Mouse (Mus musculus) heart, adult 8-10 months (tissue): ENCODE measurements around the gene Dlx4. TPM values are rescaled to one million over a fixed set of nuclear protein-coding genes. Genes with fewer than 3 reads are reported as not detected.

Experiments used
- DNase-seq: peaks from one replicate; pipeline ENCODE4 v3.0.0; 2022; ENCODE audit warnings: low spot score
- total RNA-seq, 4 experiments: library from RNA; stranded (reverse); gene quantifications; 2 replicates each; pipeline ENCODE4 v1.2.4; 2022

The Dlx4 gene
- total RNA-seq, result not detected

- peak; percentile 19 for DNase-seq
These were observed at the start of gene Dlx4 for GRCm38 (mm10) chr11:95145851-95146403. Dlx4 (minus strand) TSS chr11:95146263.

GRCm38 (mm10) chr11:95189863-95190262 is 43.8 kb upstream of the Dlx4 start:
- no peak for DNase-seq

GRCm38 (mm10) chr11:95186826-95187225 is 40.8 kb upstream of the Dlx4 start:
- DNase-seq, result peak; percentile 28

- peak; percentile 16 for DNase-seq
These were observed 39.6 kb upstream of the Dlx4 start for GRCm38 (mm10) chr11:95185700-95186099.

GRCm38 (mm10) chr11:95184561-95184960 is 38.5 kb upstream of the Dlx4 start:
- no peak for DNase-seq

- DNase-seq, result no peak
These were observed 33.2 kb upstream of the Dlx4 start for GRCm38 (mm10) chr11:95179311-95179710.

GRCm38 (mm10) chr11:95165857-95166256 is 19.8 kb upstream of the Dlx4 start:
- DNase-seq, result no peak

GRCm38 (mm10) chr11:95161708-95162107 is 15.6 kb upstream of the Dlx4 start:
- no peak for DNase-seq

- DNase-seq, result no peak
These were observed 14.6 kb upstream of the Dlx4 start for GRCm38 (mm10) chr11:95160693-95161092.

- no peak for DNase-seq
These were observed 13.8 kb upstream of the Dlx4 start for GRCm38 (mm10) chr11:95159763-95160371.

GRCm38 (mm10) chr11:95157872-95158271 is 11.8 kb upstream of the Dlx4 start:
- DNase-seq, result no peak

GRCm38 (mm10) chr11:95157356-95157755 is 11.3 kb upstream of the Dlx4 start:
- no peak for DNase-seq

- no peak for DNase-seq
These were observed 9.4 kb upstream of the Dlx4 start for GRCm38 (mm10) chr11:95155511-95155910.

GRCm38 (mm10) chr11:95153681-95154080 is 7.6 kb upstream of the Dlx4 start:
- no peak for DNase-seq

- DNase-seq, result no peak
These were observed 7.1 kb upstream of the Dlx4 start for GRCm38 (mm10) chr11:95153116-95153515.

- DNase-seq, result no peak
These were observed 4.4 kb upstream of the Dlx4 start for GRCm38 (mm10) chr11:95150269-95151049.

- no peak for DNase-seq
These were observed 3.6 kb upstream of the Dlx4 start for GRCm38 (mm10) chr11:95149462-95150268.

GRCm38 (mm10) chr11:95148754-95149153 is 2.7 kb upstream of the Dlx4 start:
- no peak for DNase-seq

GRCm38 (mm10) chr11:95144946-95145483 is 1.0 kb downstream of the Dlx4 start:
- DNase-seq, result no peak

GRCm38 (mm10) chr11:95144091-95144945 is 1.7 kb downstream of the Dlx4 start:
- DNase-seq, result no peak

GRCm38 (mm10) chr11:95143663-95144062 is 2.4 kb downstream of the Dlx4 start:
- no peak for DNase-seq
